ENCODE assay signal across 7 mouse cellular contexts in genomic region chr10:43541153-43541544, GRCm38 (mm10). TPM values are rescaled to one million over a fixed set of nuclear protein-coding genes. Genes with fewer than 3 reads are reported as not detected.
DNase-seq lines count a peak whose midpoint lies in the region; ATAC-seq and TF ChIP-seq lines count a peak whose summit lies in the region.

No protein-coding gene starts in this region.

- peak overlapping the region; percentile 90; the same call in 1 of the 2 replicates for H3K4me3 ChIP-seq in lung, postnatal 0 days (ENCODE audit: low read depth, low read length)
- peak overlapping the region; percentile 86 for H3K4me3 ChIP-seq in forebrain, postnatal 0 days (ENCODE audit: low read depth, low read length)
- H3K4me3 ChIP-seq in liver, embryonic 13.5 days (replicated peaks), result peak overlapping the region; percentile 91

- 38% methylated on average over 7 of the region's 8 CpGs for WGBS in lung, postnatal 0 days
- 44% methylated on average over 7 of the region's 8 CpGs for whole genome bisulfite sequencing in forebrain, postnatal 0 days
- 32% methylated on average over 8 of the region's 8 CpGs for WGBS in liver, embryonic 13.5 days (ENCODE audit: insufficient replicate concordance)

- peaks cover 6% of the 10 kb centered on the region; the same call in 1 of the 2 replicates for H3K4me1 ChIP-seq in lung, postnatal 0 days (ENCODE audit: insufficient read depth, low read depth, low read length)
- H3K4me1 ChIP-seq in forebrain, postnatal 0 days (ENCODE audit: insufficient read depth), result peaks cover 12% of the 10 kb centered on the region
- peaks cover 24% of the 10 kb centered on the region for H3K4me1 ChIP-seq in liver, embryonic 13.5 days (replicated peaks)

- no peaks in the 10 kb centered on the region for H3K36me3 ChIP-seq in lung, postnatal 0 days (ENCODE audit: insufficient read depth, low read length)
- H3K36me3 ChIP-seq in forebrain, postnatal 0 days (ENCODE audit: insufficient read depth), result peaks cover 3% of the 10 kb centered on the region; the same call in 1 of the 2 replicates
- H3K36me3 ChIP-seq in liver, embryonic 13.5 days, result no peaks in the 10 kb centered on the region

- no peak for TF ChIP-seq EP300 in lung, postnatal 0 days (IDR thresholded peaks at IDR 0.05)

- ATAC-seq in lung, postnatal 0 days, result no peak
- ATAC-seq in forebrain, postnatal 0 days, result no peak
- no peak for ATAC-seq in liver, embryonic 13.5 days (ENCODE audit: low read depth)

- H3K27me3 ChIP-seq in lung, postnatal 0 days (replicated peaks; ENCODE audit: insufficient read depth, low read length), result no peaks in the 10 kb centered on the region
- no peaks in the 10 kb centered on the region for H3K27me3 ChIP-seq in forebrain, postnatal 0 days (ENCODE audit: insufficient read depth, low read length)
- no peaks in the 10 kb centered on the region for H3K27me3 ChIP-seq in liver, embryonic 13.5 days

- no peak overlapping the region for H3K9ac ChIP-seq in lung, postnatal 0 days (replicated peaks; ENCODE audit: low read depth)
- no peak overlapping the region for H3K9ac ChIP-seq in forebrain, postnatal 0 days
- peak overlapping the region; percentile 44; the same call in 1 of the 2 replicates for H3K9ac ChIP-seq in liver, embryonic 13.5 days

- H3K9me3 ChIP-seq in lung, postnatal 0 days (ENCODE audit: low read length), result no peaks in the 10 kb centered on the region
- H3K9me3 ChIP-seq in forebrain, postnatal 0 days (ENCODE audit: low read length), result no peaks in the 10 kb centered on the region
- no peaks in the 10 kb centered on the region for H3K9me3 ChIP-seq in liver, embryonic 13.5 days (replicated peaks)

- DNase-seq in lung, postnatal 0 days (ENCODE audit: low spot score), result no peak
- no peak for DNase-seq in lung, postnatal 4 days
- DNase-seq in forebrain, postnatal 0 days, result no peak
- DNase-seq in liver, embryonic 13.5 days, result no peak
- no peak for DNase-seq in urinary bladder, postnatal 10 days (ENCODE audit: low spot score)
- no peak for DNase-seq in cerebellum, postnatal 10 days
- no peak for DNase-seq in spleen, postnatal 4 days (ENCODE audit: low spot score in 2 of 2)

- no peak for TF ChIP-seq CTCF in lung, postnatal 0 days (IDR thresholded peaks at IDR 0.05)
- no peak for TF ChIP-seq CTCF in forebrain, postnatal 0 days (IDR thresholded peaks at IDR 0.05; ENCODE audit: low read depth)

- H3K27ac ChIP-seq in lung, postnatal 0 days (ENCODE audit: low read length), result no peak overlapping the region
- H3K27ac ChIP-seq in forebrain, postnatal 0 days (ENCODE audit: low read depth, low read length), result no peak overlapping the region
- H3K27ac ChIP-seq in liver, embryonic 13.5 days, result peak overlapping the region; percentile 7; the same call in 1 of the 2 replicates

- H3K4me2 ChIP-seq in lung, postnatal 0 days (replicated peaks; ENCODE audit: low read depth, low read length), result peak overlapping the region; percentile 75
- H3K4me2 ChIP-seq in forebrain, postnatal 0 days (ENCODE audit: low read depth), result peak overlapping the region; percentile 58
- peak overlapping the region; percentile 79 for H3K4me2 ChIP-seq in liver, embryonic 13.5 days

RNA-seq across cellular contexts. Expression of gene 1700021F05Rik, which starts 0.4 kb away (rescaled TPM):
- polyA plus RNA-seq in lung, postnatal 0 days (2015; fragmentation: Nextera tagmentation; extraction: Ambion mirVana), result 34.2 and 36.8 TPM in 2 replicates
- total RNA-seq in forebrain, postnatal 0 days (2014; rRNA removed), result 33.7 and 35.2 TPM in 2 replicates
- polyA plus RNA-seq in forebrain, postnatal 0 days (2015; fragmentation: Nextera tagmentation; extraction: Ambion mirVana), result 81.3 and 93.3 TPM in 2 replicates
- 40.1 and 51.7 TPM in 2 replicates for polyA plus RNA-seq in liver, embryonic 13.5 days (2015; fragmentation: Nextera tagmentation; extraction: Ambion mirVana)

RNA-seq across cellular contexts. Expression of gene Gm9803, which starts 17.3 kb away (rescaled TPM):
- polyA plus RNA-seq in lung, postnatal 0 days (2015; fragmentation: Nextera tagmentation; extraction: Ambion mirVana), result 9.1 and 21.1 TPM in 2 replicates
- 39.4 and 42.3 TPM in 2 replicates for total RNA-seq in forebrain, postnatal 0 days (2014; rRNA removed)
- polyA plus RNA-seq in forebrain, postnatal 0 days (2015; fragmentation: Nextera tagmentation; extraction: Ambion mirVana), result 16.4 and 23.1 TPM in 2 replicates
- polyA plus RNA-seq in liver, embryonic 13.5 days (2015; fragmentation: Nextera tagmentation; extraction: Ambion mirVana), result 8.8 and 12.9 TPM in 2 replicates

RNA-seq across cellular contexts. Expression of gene Cd24a, which starts 36.9 kb away (rescaled TPM):
- polyA plus RNA-seq in lung, postnatal 0 days (2015; fragmentation: Nextera tagmentation; extraction: Ambion mirVana), result 137 and 146 TPM in 2 replicates
- total RNA-seq in forebrain, postnatal 0 days (2014; rRNA removed), result 1,087 and 1,453 TPM in 2 replicates
- polyA plus RNA-seq in forebrain, postnatal 0 days (2015; fragmentation: Nextera tagmentation; extraction: Ambion mirVana), result 668 and 889 TPM in 2 replicates
- polyA plus RNA-seq in liver, embryonic 13.5 days (2015; fragmentation: Nextera tagmentation; extraction: Ambion mirVana), result 899 and 1,125 TPM in 2 replicates
